Mouse (Mus musculus): ENCODE data around the gene Tcf15.

The Tcf15 gene

DNA sequence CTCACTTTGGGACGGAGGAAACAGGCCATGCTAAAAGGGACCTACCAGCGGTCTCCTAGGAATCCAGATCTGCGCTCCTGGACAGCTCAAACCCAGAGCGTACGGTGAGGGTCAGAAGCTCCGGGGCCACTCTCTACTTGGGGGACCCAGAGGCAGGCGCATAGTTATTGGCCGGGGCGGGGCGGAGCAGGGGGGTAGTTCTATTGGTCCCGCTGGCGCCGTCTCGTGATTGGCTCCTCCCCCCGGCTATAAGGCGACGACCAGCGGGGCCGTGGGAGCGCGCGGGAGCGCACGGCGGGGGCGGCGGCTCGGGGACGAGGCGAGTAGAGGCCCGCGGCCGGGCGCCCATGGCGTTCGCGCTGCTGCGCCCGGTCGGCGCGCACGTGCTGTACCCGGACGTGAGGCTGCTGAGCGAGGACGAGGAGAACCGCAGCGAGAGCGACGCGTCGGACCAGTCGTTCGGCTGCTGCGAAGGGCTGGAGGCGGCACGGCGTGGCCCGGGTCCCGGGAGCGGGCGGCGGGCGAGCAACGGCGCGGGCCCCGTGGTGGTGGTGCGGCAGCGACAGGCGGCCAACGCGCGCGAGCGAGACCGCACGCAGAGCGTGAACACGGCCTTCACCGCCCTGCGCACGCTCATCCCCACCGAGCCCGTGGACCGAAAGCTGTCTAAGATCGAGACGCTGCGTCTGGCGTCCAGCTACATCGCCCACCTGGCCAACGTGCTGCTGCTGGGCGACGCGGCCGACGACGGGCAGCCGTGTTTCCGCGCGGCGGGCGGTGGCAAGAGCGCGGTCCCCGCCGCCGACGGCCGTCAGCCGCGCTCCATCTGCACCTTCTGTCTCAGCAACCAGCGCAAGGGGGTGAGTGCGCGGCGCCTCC is at the start of gene Tcf15:
TSS of gene Tcf15 (plus strand) at position 283 of the 879 bp plus-strand sequence.
- peak; percentile 56 for DNase-seq (ENCODE audit: low read depth, low spot score)

DNA sequence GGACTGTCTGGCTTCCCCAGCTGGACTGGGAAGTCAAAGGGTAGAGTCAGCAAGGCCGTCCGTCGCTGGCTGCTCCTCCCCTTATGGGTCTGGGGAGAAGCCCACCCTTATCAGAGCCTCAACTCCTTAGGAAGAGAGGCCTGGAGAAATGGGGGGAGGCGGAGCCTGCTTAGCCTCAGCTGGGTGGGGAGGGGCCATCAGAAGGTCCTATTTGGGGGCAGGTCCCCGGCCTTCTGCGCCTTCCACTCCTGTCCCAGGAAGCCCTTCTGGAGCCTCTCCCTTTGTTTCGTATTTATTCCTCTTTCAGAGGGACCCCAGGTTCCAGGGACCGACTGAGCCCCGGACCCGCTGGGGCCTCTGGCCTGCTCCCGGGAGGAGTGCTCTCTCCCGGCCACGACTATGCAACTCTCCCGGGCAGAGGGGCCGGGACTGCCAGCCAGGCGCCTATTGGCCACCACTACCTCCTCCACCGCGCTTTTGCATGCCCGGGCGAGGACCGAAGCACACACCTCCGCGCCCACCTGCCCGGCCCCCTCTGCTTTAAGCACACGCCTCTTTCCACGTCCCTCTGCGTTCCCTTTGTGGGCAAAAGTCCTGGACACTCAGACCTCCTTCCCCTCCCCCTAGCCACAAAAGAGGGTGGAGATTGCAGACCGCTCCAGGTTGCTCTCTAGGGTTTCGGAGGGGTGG is 48.4 kb upstream of the Tcf15 start:
- no peak for DNase-seq (ENCODE audit: low read depth, low spot score)

DNA sequence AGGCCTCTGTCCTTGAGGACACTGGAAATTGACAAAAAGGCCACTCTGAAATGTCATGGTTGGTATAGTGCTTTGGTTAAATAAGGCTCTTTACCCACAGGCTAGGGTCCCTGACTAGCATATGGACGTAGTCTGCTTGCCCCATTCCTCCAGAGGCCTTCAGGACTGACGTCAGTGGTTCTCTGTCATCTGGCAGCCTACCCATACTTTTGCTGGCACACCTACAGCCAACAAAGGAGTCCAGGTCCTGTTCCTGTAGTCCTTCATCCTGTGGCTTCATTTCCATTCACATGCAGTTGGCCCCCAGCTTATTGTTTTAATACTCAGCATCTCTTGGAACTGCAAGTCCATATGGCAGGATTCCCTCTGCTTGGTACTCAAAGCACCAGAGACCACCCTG is 46.4 kb upstream of the Tcf15 start:
- DNase-seq (ENCODE audit: low read depth, low spot score), result no peak

DNA sequence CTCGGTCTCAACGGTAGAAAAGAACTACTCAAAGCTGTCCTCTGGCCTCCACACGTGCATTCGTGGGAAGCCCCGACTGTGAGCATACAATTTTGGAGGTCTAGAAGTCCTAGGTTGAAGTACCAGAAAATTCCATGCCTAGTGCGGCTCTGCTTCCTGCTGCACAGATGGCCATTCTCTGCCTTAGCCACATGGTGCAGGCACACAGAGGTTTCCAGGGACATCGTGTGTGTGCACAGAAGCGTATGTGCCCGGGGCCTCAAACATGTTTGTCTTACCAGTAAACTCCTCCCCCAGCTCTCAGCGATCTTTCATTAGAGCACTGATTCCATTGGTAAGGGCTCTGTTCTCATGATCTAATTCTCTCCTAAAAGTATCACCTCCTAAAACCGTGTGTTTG is 45.4 kb upstream of the Tcf15 start:
- DNase-seq (ENCODE audit: low read depth, low spot score), result no peak

DNA sequence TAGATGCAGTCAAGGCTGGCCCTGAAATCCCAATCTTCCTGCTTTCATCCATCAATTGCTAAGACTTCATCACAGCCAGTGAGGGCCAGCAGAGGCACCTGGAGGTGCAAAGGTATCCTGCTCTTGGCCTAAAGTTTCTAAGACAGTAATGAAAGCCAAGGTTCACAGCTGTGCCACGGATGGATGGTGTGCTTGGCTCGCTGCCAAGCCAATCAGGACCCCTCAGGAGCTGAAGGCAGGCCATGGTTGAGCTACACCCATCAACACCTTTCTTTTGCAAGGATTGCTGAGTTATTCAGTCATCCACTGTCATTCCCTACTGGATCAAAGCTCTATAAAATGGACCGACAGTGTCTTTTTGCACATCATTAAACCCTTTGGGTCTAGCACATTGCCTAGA is 43.8 kb upstream of the Tcf15 start:
- DNase-seq (ENCODE audit: low read depth, low spot score), result no peak

DNA sequence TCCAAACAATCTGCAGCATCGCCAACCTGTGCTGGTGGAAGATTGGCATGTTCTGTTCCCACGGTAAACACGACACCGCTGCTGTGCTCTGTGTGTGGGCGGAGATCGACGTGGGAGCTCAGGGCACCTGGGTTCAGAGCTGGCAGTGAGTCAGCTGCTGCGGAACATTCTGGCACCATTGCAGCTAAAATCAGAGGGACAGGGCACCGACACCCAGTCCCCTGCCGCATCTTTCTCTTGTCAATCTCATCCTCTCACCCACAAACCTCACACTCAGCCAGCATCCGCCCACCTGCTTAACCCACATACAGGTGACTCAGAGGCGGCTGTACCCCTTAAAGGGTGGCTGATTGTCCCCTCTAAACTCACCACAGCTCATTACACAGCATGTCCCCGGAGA is 41.6 kb upstream of the Tcf15 start:
- DNase-seq (ENCODE audit: low read depth, low spot score), result no peak

DNA sequence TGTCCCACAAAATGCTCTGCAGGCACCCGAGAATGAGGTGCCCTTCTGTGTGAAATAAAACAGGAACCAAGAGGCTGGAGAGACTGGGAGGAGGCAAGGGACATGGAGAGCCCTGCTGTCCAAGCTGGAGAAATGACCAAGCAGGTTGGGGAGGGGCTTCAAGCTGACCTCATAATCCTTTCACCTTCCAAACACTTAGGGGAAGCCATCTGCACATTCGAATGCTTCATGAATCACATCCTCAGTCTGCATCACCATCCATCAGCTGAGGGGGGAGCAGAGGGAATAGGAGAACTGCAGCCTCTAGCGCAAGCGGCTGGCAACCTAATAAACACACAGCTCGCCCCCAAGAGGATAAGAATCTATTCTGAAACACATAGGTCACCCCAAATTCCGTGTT is 41.0 kb upstream of the Tcf15 start:
- no peak for DNase-seq (ENCODE audit: low read depth, low spot score)

DNA sequence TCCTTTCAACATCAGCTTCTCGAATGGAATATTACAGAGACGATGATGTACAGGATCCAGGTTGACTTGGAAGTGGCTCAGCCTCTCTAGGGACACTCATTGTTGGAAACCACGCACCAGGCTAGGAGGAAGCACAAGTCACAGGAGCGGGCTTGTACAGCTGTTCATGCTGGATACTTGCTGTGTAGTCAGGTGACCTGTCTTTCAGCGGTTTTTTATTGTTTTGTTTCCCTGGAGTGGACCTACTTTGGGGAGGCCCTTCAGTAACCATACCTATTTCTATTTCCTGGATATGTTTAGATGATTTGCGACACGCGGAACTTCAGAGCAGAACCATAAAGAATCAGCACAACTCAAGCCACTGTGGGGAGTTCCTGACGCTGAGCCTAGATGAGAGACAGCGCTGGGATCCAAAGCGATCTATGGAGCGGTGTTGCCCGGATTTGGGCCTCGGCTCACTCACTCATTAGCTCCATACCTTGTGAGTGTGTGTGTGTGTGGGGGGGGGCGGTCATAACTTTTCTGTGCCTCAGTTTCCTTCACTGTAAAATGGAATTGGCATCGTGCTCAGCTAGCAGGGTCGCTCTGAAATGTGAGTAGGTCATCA is 38.5 kb upstream of the Tcf15 start:
- DNase-seq (ENCODE audit: low read depth, low spot score), result no peak

DNA sequence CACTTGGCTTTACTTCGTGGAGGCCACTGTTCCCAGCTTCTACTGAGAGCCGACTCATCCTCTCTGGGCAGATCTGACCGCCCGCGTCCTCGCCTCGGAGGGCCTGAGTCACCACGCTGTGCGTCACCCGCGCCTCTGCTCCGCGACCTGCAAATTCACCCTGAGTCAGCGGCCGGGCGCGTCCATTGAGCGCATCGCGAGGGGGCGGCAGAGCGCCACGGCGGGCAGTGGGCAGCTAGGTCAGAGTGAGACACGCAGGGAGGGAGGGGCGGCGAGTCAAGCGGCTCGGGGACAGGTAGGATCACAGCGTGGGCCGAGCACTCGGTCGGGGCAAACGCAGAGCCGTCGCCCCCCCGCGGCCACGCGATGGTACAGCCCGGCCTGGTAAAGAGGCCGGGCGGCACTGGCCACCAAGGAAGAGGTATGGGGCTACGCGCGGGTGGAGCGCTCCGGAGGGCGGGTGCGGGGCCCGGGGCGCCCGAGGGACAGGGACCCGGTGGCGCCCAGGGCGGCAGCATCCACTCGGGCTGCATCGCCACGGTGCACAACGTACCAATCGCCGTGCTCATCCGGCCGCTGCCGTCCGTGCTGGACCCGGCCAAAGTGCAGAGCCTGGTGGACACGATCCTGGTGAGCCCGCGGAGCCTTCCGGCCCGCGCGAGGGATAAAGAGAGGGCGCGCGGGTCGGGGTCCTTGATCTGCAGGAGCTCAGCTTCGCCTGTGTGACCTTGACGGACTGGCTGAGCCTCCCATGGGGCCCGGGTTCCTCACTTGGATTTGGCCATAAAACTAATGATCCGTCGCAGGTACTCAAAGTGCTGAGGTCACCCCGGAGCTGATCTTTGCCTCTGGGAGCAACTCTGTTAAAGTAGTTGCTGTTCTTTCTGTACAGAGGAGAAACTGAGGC is 37.8 kb upstream of the Tcf15 start, which contains the start of gene Srxn1:
TSS of gene Srxn1 (plus strand) at position 199 of the 907 bp plus-strand sequence.
- peak; percentile 76 for DNase-seq (ENCODE audit: low read depth, low spot score)

DNA sequence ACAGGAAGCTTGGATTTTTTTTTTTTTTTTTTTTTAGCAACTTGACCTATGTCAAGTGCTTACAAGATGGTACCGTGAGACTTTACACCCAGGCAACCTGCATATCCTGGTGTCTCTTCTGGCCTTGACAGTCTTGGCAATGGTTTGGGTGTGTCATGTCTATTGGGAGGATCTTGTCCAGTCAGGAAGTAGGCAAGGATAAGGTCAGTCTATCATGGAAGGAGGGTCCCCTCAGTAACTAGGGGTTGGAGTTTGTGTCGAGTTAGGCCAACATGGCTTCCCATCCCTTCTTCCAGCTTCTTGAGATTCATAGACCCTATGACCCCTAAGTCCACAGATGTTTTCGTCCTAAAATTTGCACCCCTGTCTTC is 37.2 kb upstream of the Tcf15 start:
- DNase-seq (ENCODE audit: low read depth, low spot score), result no peak

DNA sequence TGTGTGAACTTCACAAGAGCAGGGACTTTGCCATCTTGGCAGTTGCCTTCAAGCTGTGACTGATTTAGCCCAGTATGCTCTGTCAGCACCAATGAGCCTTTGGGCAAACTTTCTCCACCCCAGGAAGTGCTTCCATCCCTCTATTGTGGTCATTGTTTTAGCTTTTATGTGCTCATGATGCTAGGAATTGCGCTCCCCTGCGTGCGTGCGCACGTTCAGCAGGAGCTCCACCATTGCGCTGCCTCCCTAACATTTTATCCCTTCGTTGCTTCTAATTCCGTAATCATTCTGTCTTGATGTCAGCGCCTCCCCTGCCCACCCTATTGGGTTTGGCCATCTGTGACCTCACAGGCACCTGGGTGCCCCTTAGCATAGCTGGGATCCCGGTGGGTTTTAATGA is 36.8 kb upstream of the Tcf15 start:
- no peak for DNase-seq (ENCODE audit: low read depth, low spot score)

DNA sequence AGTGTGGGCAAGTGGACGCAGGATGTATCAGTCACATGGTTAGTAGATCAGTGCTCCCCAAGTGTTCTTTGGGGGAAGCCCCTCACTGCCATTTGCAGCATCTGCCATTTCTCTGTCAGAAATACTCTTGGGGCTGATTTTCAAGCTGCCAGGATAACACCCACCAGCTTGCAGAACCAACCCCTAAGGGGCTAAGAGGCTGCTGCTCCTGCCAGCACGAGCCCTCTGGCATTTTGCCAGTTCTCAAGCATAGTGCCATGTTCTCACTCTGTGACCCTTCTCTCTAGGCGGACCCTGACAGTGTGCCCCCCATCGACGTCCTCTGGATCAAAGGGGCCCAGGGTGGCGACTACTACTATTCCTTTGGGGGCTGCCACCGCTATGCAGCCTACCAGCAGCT is 34.7 kb upstream of the Tcf15 start:
- DNase-seq (ENCODE audit: low read depth, low spot score), result no peak

DNA sequence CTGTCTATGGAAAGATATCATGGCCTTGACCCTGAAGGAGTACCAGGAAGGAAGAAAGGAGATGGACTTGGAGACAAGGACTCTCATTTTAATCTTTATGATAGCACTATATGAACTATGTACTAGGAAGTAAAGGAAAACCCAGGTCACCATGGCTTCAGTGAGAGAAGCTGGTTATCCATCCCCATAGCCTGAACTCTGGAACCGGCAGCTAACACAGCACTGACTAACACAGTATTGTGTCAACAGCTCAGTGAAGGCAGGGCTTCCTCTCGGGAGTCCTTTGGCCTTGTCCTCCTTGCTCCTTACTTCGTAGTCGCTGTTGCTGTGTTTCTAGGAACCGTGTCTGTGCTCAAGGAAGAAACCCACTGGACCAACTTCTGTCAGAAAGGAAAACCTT is 34.0 kb upstream of the Tcf15 start:
- DNase-seq (ENCODE audit: low read depth, low spot score), result no peak

DNA sequence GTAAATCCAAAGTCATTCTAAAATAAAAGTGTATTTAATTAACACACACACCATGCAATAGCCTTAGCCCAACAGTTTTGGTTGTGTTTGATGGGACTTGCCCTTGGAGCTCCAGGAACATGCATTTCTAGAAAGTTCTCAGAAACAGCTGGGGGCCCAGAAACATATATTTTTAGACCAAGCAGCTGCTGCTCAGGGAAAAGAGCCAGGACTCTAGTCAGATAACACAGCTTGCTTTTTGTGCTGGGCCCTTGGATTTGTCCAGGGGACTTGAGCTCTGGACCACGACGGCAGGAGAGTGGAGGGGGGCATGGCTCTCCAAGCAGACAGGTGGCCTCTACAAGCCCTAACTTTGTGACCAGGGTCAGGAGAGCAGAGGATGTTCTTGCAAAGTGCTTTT is 32.0 kb upstream of the Tcf15 start:
- DNase-seq (ENCODE audit: low read depth, low spot score), result no peak

DNA sequence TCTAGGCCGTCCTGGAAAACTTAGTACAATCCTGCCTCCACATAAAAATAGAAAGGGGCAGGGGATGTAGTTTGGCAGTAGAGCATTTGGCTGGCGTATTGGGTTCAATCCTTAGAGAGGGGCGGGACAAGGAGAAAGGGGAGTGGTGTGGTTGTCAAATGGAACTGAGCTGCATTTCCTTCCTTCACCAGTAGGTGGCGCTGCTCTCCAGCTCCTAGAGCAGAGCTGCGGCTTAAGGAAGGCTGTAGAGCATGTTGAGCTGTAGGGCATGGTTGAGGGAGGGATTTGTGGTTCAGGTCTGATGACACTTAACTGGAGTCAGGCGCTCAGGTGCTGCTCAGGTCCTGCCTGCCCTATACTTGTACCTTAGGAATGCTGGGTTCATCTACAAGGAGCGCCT is 31.4 kb upstream of the Tcf15 start:
- DNase-seq (ENCODE audit: low read depth, low spot score), result peak; percentile 96

DNA sequence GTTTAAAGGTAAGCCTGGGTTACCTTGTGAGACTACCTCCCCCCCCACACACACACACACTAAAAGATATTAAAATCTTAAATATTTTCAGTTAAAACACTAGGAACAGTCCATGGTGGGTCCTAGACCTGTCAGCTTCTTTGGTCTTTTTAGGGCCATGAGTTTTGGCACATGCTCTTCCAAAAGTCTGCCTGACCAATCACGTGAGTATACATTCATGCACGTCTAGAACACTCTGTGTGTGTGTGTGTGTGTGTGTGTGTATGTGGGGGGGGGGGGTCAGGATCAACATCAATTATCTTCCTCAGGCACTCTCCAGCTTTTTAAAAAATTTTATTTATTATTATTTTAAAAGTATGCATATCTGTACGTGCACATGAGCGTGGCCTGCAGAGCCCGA is 30.9 kb upstream of the Tcf15 start:
- no peak for DNase-seq (ENCODE audit: low read depth, low spot score)

DNA sequence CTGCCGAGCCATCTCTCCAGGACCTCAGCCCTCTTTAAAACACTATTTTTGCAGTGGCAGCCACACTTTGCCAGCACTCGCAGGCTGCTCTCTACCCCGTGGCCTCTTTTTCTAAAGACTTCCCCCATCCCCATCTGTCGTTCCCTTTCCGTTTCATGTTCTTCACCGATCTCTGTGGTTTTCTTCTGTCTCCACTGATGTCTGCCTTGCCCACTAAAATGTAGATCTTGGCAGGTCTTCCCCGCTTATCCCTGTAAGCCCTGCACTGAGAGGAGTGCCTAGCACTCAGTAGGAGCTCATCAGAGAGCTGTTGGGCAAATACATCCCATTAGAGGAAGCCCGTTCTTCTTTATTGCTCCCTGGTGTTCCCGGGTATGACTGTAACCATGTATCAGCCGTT is 30.4 kb upstream of the Tcf15 start:
- no peak for DNase-seq (ENCODE audit: low read depth, low spot score)

DNA sequence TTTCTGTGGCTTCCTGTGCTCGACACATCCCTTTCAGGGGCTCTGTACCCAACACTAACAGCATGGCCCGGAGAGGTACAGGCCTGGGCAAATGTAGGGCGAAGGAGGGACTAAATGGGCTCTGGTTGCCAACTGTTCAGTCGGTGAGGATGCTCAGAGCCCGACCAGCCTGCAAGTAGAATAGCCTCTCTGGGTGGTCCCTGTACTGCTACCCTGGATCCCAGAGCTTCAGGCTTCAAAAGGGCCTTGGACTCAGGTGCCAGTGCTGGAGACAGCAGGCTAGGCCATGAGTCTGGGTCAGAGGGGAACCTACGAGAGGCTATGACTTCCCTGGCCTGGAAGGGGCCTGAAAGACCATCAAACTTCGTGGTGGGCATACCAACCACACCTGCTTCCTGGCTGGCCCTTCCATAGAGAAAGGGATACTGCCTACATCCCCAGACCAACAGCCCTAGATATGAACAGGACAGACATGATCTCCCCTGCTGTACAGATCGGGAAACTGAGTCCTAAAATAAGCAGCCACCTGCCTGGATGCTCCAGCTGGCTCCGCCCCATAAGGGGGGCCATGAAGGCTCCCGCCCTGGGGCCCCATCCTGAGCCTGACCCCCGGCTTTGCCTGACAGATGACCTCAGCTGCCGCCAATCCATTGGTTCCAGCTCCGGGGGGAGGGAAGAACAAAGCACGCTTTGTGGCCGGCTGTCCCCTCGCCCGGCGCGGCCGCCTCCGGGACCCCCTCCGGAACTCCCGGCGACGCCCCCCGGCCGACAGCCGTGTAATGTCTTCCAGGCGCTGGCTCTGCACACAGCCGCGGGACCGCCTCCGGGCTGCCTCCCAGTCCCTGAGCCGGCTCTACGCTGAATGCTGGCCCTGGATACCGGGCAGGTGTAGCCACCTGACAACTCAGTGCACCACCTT is 29.0 kb upstream of the Tcf15 start:
- peak; percentile 67 for DNase-seq (ENCODE audit: low read depth, low spot score)

DNA sequence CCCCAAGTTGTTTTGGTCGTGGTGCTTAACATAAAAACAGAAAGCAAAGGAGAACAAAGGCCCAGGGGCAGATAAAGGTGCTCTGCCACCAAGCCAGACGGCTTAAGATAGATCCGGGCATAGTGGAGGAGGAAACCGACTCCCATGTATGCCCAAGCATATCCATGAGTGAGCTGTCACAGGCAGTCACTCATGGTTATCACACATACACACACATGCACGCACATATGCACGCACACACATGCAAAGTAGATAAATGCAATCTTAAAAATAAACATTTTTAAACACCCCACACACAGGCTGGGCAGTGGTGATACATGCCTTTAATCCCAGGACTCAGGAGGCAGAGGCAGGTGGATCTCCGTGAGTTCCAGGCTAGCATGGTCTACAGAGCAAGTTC is 25.7 kb upstream of the Tcf15 start:
- DNase-seq (ENCODE audit: low read depth, low spot score), result no peak

DNA sequence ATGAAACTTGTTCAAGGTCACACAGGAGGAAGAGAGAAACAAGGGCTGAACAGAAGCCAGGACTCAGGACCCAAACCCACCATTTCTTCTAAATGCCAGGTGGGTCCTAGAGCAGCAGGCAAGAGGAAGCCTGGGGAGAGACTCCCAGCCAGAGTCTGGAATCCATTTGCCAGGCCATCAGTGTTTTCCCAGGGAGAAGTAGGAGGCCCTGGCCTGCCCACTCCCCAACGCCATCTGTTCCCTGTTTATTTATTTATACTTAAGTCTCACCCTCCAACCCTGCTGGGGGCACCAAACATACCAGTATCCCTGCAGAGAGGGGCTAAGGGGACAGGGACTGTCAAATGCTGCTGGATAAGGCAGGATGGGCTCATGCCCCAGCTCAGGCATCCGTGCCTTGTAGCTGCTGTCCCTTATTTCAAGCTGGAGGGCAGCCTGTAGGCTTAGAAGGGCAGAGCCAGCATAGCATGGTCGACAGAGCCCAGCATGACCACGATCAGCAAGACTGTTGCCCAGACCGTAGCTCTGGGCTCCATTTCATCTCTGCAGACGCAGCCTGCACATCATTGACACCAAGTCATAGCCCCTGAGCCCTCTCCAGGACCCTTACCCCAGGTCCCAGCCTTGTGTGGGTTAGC is 24.0 kb upstream of the Tcf15 start:
- no peak for DNase-seq (ENCODE audit: low read depth, low spot score)

Measured in forelimb bud, embryonic 11.5 days (tissue).